Mouse (Mus musculus) intestine, postnatal 0 days (tissue): ENCODE data around the gene Rad9b. TPM values are rescaled to one million over a fixed set of nuclear protein-coding genes. Genes with fewer than 3 reads are reported as not detected.

Source experiments
- ATAC-seq: fragments of 200-750 bp; cut with Nextera tagmentation; 2 replicates; pipeline ENCODE4 v1.8.0; 2017; ENCODE audit warnings: mild to moderate bottlenecking, moderate TSS enrichment, moderate library complexity
- H3K27ac ChIP-seq: fragments of 300-500 bp; sonication (generic); 2 replicates; pipeline ENCODE4 v1.5.1; 2014; ENCODE audit warnings: mild to moderate bottlenecking, low read depth, low read length, moderate library complexity
- H3K27me3 ChIP-seq: fragments of 300-500 bp; sonication (generic); replicated peaks from 2 replicates; pipeline ENCODE4 v1.6.1; 2014; ENCODE audit warnings: low read length, mixed read lengths; ENCODE audit not compliant: control insufficient read depth, insufficient read depth
- H3K36me3 ChIP-seq: fragments of 300-500 bp; sonication (generic); 2 replicates; pipeline ENCODE4 v1.6.1; 2014; ENCODE audit warnings: mild to moderate bottlenecking, moderate library complexity; ENCODE audit not compliant: control insufficient read depth, insufficient read depth
- H3K4me1 ChIP-seq: fragments of 300-500 bp; sonication (generic); replicated peaks from 2 replicates; pipeline ENCODE4 v1.6.1; 2014; ENCODE audit warnings: antibody characterized with exemption, low read length, mixed read lengths; ENCODE audit not compliant: control insufficient read depth, insufficient read depth
- H3K4me2 ChIP-seq: fragments of 300-500 bp; sonication (generic); replicated peaks from 2 replicates; pipeline ENCODE4 v1.6.1; 2014; ENCODE audit warnings: low read depth, mild to moderate bottlenecking, moderate library complexity
- H3K4me3 ChIP-seq: fragments of 300-500 bp; sonication (generic); 2 replicates; pipeline ENCODE4 v1.5.1; 2014; ENCODE audit warnings: low read depth, low read length
- H3K9ac ChIP-seq: fragments of 300-500 bp; sonication (generic); 2 replicates; pipeline ENCODE4 v1.6.1; 2014; ENCODE audit warnings: mild to moderate bottlenecking, low read depth, low read length
- H3K9me3 ChIP-seq: fragments of 300-500 bp; sonication (generic); 2 replicates; pipeline ENCODE4 v1.6.1; 2016; ENCODE audit warnings: mixed run types; ENCODE audit not compliant: control insufficient read depth
- CTCF ChIP-seq: sonication (generic); IDR thresholded peaks from 2 replicates; pipeline ENCODE4 v1.5.1; 2016; ENCODE audit warnings: low read depth, mild to moderate bottlenecking, control low read depth, antibody characterized with exemption, moderate library complexity
- WGBS: fragments of 180-500 bp; shearing (Covaris S2); extraction: QIAGEN DNeasy Blood & Tissue Kit; methylation state at CpG from one replicate; pipeline ENCODE4 v1.1.7; 2014; 5-methylcytosine and 5-hydroxymethylcytosine counted together
- polyA plus RNA-seq: library from polyadenylated mRNA; unstranded; fragments of >200 nt; fragmentation: Nextera tagmentation; extraction: Ambion mirVana; gene quantifications from 2 replicates; pipeline ENCODE4 v1.2.1, GENCODE M21; 2015

Rad9b gene
- polyA plus RNA-seq, 1 experiment from 2014 or later = 4.6 TPM

DNA sequence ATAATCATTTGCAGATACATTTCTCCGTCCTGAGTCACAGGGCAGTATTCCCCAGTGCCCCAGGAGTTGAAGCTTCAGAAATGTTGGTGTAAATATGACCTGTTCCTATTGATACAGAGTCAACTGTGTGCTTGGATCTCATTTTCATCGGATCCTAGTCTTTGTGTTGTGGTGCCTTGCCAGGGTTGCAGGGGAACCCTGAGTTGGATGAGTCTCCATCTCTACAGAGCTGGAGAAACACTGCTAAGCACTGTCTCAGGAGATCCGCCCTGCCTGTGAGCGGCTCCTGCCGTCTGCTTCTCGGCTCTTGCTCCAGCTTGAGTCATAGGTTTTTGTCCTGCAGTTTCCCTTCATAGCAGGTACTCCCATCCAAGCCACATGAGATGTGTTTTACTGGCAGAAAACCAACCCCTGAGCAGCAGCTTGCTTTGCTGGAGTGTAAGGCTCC lies 53.9 kb downstream of the Rad9b start:
- Histone ChIP-seq H3K27ac (no peak overlapping the region; the same call in 1 of the 2 replicates), H3K27me3 (no peaks in the 10 kb centered on the region), H3K4me1 (peaks cover 13% of the 10 kb centered on the region; the same call in 1 of the 2 replicates), H3K9ac (no peak overlapping the region), H3K36me3 (no peaks in the 10 kb centered on the region), H3K4me2 (no peak overlapping the region), H3K4me3 (no peak overlapping the region), H3K9me3 (no peaks in the 10 kb centered on the region)
- TF ChIP-seq CTCF = no peak
- no peak for ATAC-seq
- 80% methylated on average over 6 of the region's 6 CpGs for WGBS

DNA sequence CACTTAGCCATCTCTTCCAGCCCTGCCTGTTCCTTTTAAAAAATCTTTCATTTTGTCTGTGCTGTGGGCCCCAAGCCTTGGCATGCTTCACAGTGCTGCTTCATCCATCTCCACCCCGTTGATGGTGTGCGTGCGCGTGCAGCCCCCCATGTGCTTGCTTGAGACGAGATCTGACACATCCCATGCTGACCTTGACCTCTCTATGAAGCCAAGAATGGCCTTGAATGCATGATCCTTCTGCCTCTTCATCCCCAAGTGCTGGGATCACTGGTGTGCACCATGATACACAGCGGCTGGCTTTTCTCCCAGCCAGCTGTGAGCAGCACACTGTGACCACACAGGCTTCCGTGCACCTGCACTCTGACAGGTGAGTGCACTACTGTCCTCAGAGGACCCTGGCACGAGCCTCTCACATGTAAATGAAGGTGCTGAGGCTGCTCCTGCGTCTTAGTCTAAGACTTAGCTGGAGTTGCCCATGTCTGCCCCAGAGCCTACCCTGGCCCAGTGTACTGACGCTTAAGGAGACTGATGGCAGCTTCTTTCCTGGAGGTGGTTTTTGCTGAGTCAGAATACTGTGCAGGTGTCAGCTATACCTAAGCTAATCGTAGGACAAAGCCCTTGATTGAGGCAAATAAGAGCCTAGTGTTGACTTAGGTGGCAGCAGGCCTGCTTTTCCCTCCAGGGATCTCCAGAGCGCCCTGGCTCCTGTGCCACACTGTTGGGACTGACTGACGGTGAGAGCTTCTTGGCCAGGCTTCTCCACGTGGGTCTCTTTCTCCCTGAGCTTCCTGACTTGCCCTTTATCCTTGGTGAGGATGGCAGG lies 58.7 kb downstream of the Rad9b start:
- no peaks in the 10 kb centered on the region for H3K27me3 ChIP-seq
- TF ChIP-seq CTCF = no peak
- peak; percentile 43 for ATAC-seq
- H3K36me3 ChIP-seq = no peaks in the 10 kb centered on the region
- H3K27ac ChIP-seq = no peak overlapping the region; the same call in 1 of the 2 replicates
- 0 out of 2 replicates have a peak overlapping the region, but pooled peaks have one; percentile 6 for H3K4me2 ChIP-seq
- no peaks in the 10 kb centered on the region; the same call in 1 of the 2 replicates for H3K4me1 ChIP-seq
- WGBS = 58% methylated on average over 14 of the region's 14 CpGs
- H3K4me3 ChIP-seq = no peak overlapping the region
- no peaks in the 10 kb centered on the region for H3K9me3 ChIP-seq
- no peak overlapping the region; the same call in 1 of the 2 replicates for H3K9ac ChIP-seq

DNA sequence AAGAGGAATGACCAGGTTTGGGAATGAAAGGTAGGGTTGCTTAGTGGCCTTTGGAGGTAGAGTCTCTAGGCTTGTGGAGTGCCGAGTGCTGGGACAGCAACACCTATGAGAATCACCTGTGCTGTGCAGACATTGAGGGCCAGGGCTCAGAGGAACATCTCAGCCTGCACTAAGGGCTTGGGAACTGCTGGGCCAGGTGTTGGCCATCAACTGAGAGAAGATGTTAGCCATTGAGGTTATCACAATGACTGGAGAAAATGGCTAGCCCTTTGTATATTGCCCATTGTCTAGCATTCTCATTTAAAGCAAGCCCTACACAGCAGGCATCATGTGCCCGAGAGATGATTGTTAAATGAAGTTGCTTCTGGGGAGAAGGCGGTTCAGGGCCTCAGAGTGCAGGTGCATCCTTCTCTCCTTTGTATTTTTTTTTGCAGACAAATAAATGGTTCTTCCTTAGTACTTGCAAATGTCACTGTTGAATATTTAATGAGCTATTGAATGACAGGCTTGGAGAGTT lies 59.8 kb downstream of the Rad9b start:
- Histone ChIP-seq H3K27me3 (no peaks in the 10 kb centered on the region), H3K9ac (no peak overlapping the region), H3K4me3 (no peak overlapping the region), H3K27ac (no peak overlapping the region), H3K4me2 (no peak overlapping the region), H3K9me3 (no peaks in the 10 kb centered on the region), H3K4me1 (no peaks in the 10 kb centered on the region; the same call in 1 of the 2 replicates), H3K36me3 (no peaks in the 10 kb centered on the region)
- no peak for TF ChIP-seq CTCF
- 87% methylated on average over 3 of the region's 3 CpGs for WGBS
- ATAC-seq = no peak

DNA sequence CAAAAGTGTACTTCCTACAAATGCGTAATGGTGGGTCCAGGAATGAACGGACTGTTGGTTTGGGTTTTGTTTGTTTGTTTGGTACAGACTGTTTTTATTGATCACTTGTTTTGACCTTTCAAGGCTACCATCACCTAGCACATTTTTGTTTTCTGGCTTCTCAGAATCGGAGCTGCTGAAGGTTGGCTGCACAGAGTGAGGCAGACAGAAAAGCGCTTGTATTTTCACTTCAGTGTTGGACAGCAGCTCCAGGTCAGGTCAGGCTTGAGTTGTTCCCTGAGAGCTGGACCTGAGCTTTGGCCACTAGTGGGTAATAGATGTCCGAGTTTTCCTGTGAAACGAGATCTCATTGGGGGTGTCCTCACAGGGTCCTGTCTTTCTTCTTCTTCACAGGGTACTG lies 60.9 kb downstream of the Rad9b start:
- Histone ChIP-seq H3K27me3 (no peaks in the 10 kb centered on the region), H3K4me1 (no peaks in the 10 kb centered on the region; the same call in 1 of the 2 replicates), H3K9ac (no peak overlapping the region), H3K9me3 (no peaks in the 10 kb centered on the region), H3K27ac (no peak overlapping the region), H3K4me2 (no peak overlapping the region), H3K4me3 (no peak overlapping the region), H3K36me3 (no peaks in the 10 kb centered on the region)
- no peak for TF ChIP-seq CTCF
- ATAC-seq = no peak
- WGBS = 74% methylated on average over 6 of the region's 6 CpGs

DNA sequence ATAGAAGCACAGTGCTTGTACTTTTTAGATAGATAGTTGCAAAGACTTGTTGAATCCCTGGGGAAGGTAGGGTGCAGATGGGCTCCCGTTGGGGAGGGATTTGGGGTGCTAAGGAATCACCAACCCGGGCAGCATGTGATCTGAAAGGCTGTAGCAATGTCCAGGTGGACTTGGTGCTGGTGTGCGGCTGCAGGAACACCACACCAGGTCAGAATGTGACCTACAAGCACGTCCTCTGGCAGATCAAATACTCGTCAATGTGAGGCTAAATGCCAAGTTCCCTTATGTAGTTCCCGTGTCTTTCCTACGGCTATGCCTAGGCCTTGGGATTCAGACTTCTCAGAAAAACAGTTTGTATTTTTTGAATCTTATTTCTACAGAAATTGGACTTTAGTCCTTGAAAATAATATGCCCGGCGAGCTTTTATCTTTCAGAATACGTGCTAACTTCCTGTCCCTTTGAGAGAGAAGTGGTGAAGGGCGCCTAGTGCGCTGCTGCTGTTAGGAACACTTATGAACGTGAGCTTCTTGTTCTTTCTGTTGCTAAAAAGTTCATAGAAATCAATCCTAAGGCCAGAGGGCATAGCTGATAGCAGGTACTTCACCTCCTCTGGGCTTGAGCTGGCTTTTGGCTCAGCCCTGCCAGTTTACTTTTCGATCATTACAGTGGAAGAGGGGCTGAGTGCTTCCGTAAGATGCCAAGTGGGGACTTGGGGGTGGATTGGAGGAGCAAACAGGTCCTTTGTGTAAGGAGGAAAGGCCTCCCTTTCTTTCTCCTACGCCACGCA lies 62.3 kb downstream of the Rad9b start:
- Histone ChIP-seq H3K4me3 (no peak overlapping the region), H3K4me1 (no peaks in the 10 kb centered on the region; the same call in 1 of the 2 replicates), H3K27me3 (no peaks in the 10 kb centered on the region), H3K9ac (no peak overlapping the region), H3K4me2 (peak overlapping the region; percentile 49), H3K27ac (peak overlapping the region; percentile 82), H3K9me3 (no peaks in the 10 kb centered on the region), H3K36me3 (no peaks in the 10 kb centered on the region)
- peak; percentile 22; the same call in 1 of the 2 replicates for ATAC-seq
- 41% methylated on average over 17 of the region's 17 CpGs for WGBS
- no peak for TF ChIP-seq CTCF

DNA sequence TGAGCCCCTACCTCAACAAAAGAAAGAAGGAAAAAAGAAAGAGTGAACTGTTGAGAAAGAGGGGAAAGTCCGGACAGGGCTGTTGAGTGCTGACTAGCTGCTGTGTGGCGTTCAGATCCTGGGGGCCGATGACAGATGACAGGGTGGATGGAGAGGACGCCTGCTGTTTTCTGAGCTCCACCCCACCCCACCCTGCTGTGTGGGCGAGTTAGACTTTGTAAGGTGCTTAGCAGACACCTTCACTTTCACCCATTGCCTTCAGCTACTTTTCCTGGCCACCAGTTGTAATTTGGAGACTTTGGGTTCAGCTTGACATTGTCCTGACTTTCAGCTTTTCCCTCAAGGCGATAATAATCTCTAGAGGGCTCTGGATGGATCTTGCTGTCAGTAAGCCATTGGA lies 62.9 kb downstream of the Rad9b start:
- H3K36me3 ChIP-seq = no peaks in the 10 kb centered on the region
- H3K9ac ChIP-seq = no peak overlapping the region
- no peak for TF ChIP-seq CTCF
- no peak overlapping the region for H3K4me3 ChIP-seq
- no peaks in the 10 kb centered on the region for H3K9me3 ChIP-seq
- ATAC-seq = no peak
- 33% methylated on average over 6 of the region's 6 CpGs for WGBS
- H3K27ac ChIP-seq = peak overlapping the region; percentile 82
- H3K27me3 ChIP-seq = no peaks in the 10 kb centered on the region
- H3K4me2 ChIP-seq = peak overlapping the region; percentile 49; the same call in 1 of the 2 replicates
- H3K4me1 ChIP-seq = no peaks in the 10 kb centered on the region; the same call in 1 of the 2 replicates
